Mouse (Mus musculus) gastrocnemius, adult 18-20 months (tissue): ENCODE data around the gene Gm21083. TPM values are rescaled to one million over a fixed set of nuclear protein-coding genes. Genes with fewer than 3 reads are reported as not detected.
"Not testable (repeated sequence)": the region's sequence is repeated elsewhere in the genome, so short reads cannot be mapped to it uniquely, and the experiment has no call there.

Experiments
- DNase-seq: peaks from one replicate; pipeline ENCODE4 v3.0.0; 2021; ENCODE audit warnings: low spot score
- long read RNA-seq, 2 experiments: library from polyadenylated mRNA; stranded (forward); transcript quantifications; one replicate each; pipeline ENCODE4 v2.0.0; 2021
- total RNA-seq, 2 experiments: library from RNA; stranded (reverse); gene quantifications; 2 replicates each; pipeline ENCODE4 v1.2.3; 2021

Gm21083 gene
- total RNA-seq = not detected
- long read RNA-seq, experiment 1 = 0 reads
- long read RNA-seq, experiment 2 = 0 reads

- DNase-seq = not testable (repeated sequence)
Measured at GRCm38 (mm10) chr5:15577033-15577432, at the start of gene Gm21083. Gene Gm21083 (plus strand): TSS chr5:15577333.

- DNase-seq = not testable (repeated sequence)
Measured at GRCm38 (mm10) chr5:15529122-15529521, 48.0 kb upstream of the Gm21083 start, which contains the start of gene Gm21190. Gene Gm21190 (minus strand): TSS chr5:15529222.

- DNase-seq = not testable (repeated sequence)
Measured at GRCm38 (mm10) chr5:15548642-15549041, 28.5 kb upstream of the Gm21083 start.

GRCm38 (mm10) chr5:15549134-15549533, 28.0 kb upstream of the Gm21083 start:
- not testable (repeated sequence) for DNase-seq

- not testable (repeated sequence) for DNase-seq
Measured at GRCm38 (mm10) chr5:15549606-15550005, 27.5 kb upstream of the Gm21083 start.

GRCm38 (mm10) chr5:15558654-15559053, 18.5 kb upstream of the Gm21083 start:
- DNase-seq = not testable (repeated sequence)

GRCm38 (mm10) chr5:15561425-15562264, 15.5 kb upstream of the Gm21083 start:
- not testable (repeated sequence) for DNase-seq

- not testable (repeated sequence) for DNase-seq
Measured at GRCm38 (mm10) chr5:15573735-15574134, 3.4 kb upstream of the Gm21083 start.

- not testable (repeated sequence) for DNase-seq
Measured at GRCm38 (mm10) chr5:15586351-15586750, 9.2 kb downstream of the Gm21083 start.

GRCm38 (mm10) chr5:15588291-15588690, 11.2 kb downstream of the Gm21083 start:
- not testable (repeated sequence) for DNase-seq

GRCm38 (mm10) chr5:15590635-15591034, 13.5 kb downstream of the Gm21083 start:
- DNase-seq = not testable (repeated sequence)

- DNase-seq = not testable (repeated sequence)
Measured at GRCm38 (mm10) chr5:15591577-15591976, 14.4 kb downstream of the Gm21083 start.

GRCm38 (mm10) chr5:15598831-15599230, 21.7 kb downstream of the Gm21083 start:
- not testable (repeated sequence) for DNase-seq

GRCm38 (mm10) chr5:15600342-15600741, 23.2 kb downstream of the Gm21083 start:
- DNase-seq = not testable (repeated sequence)

- not testable (repeated sequence) for DNase-seq
Measured at GRCm38 (mm10) chr5:15601481-15601880, 24.3 kb downstream of the Gm21083 start.

- DNase-seq = not testable (repeated sequence)
Measured at GRCm38 (mm10) chr5:15601960-15602359, 24.8 kb downstream of the Gm21083 start.

GRCm38 (mm10) chr5:15602424-15602947, 25.4 kb downstream of the Gm21083 start:
- DNase-seq = not testable (repeated sequence)

- DNase-seq = not testable (repeated sequence)
Measured at GRCm38 (mm10) chr5:15603008-15603407, 25.9 kb downstream of the Gm21083 start.

- DNase-seq = not testable (repeated sequence)
Measured at GRCm38 (mm10) chr5:15603585-15603984, 26.5 kb downstream of the Gm21083 start.

- not testable (repeated sequence) for DNase-seq
Measured at GRCm38 (mm10) chr5:15606677-15607076, 29.5 kb downstream of the Gm21083 start.

GRCm38 (mm10) chr5:15610695-15611094, 33.6 kb downstream of the Gm21083 start:
- not testable (repeated sequence) for DNase-seq

GRCm38 (mm10) chr5:15616195-15616594, 39.1 kb downstream of the Gm21083 start:
- DNase-seq = not testable (repeated sequence)
